Mouse (Mus musculus) cerebellum, postnatal 10 days (tissue): ENCODE data around the gene Cdsn.
A peak's percentile ranks its signal among the peaks of the same experiment; 100 is the strongest.

Experiments used
- DNase-seq, 2 experiments: peaks; one replicate each; pipeline ENCODE4 v3.0.0; 2021; ENCODE audit warnings: mixed read lengths in 2 of 2

The Cdsn gene

GRCm38 (mm10) chr17:35537421-35537820, 14.5 kb upstream of the Cdsn start:
- no peak for DNase-seq

GRCm38 (mm10) chr17:35538476-35538875, 13.5 kb upstream of the Cdsn start:
- DNase-seq = no peak

- DNase-seq = no peak
These were observed 12.4 kb upstream of the Cdsn start for GRCm38 (mm10) chr17:35539540-35539939.

GRCm38 (mm10) chr17:35542761-35543411, 9.0 kb upstream of the Cdsn start:
- no peak for DNase-seq

- DNase-seq = no peak
These were observed 8.5 kb upstream of the Cdsn start for GRCm38 (mm10) chr17:35543412-35543861.

- DNase-seq = no peak
These were observed 7.9 kb upstream of the Cdsn start for GRCm38 (mm10) chr17:35544001-35544400.

- peak; percentile 76 to 85 for DNase-seq
These were observed 7.2 kb upstream of the Cdsn start for GRCm38 (mm10) chr17:35544680-35545079.

GRCm38 (mm10) chr17:35547465-35547864, 4.5 kb upstream of the Cdsn start:
- no peak for DNase-seq

GRCm38 (mm10) chr17:35548636-35549035, 3.3 kb upstream of the Cdsn start:
- DNase-seq = no peak

- DNase-seq = peak; percentile 88 to 91
These were observed 2.3 kb upstream of the Cdsn start for GRCm38 (mm10) chr17:35549437-35550142.

GRCm38 (mm10) chr17:35550143-35550494, 1.8 kb upstream of the Cdsn start:
- DNase-seq = no peak

- no peak for DNase-seq
These were observed 1.1 kb upstream of the Cdsn start for GRCm38 (mm10) chr17:35550871-35551270.

GRCm38 (mm10) chr17:35554321-35554720, 2.4 kb downstream of the Cdsn start:
- no peak for DNase-seq

- no peak for DNase-seq
These were observed 3.0 kb downstream of the Cdsn start for GRCm38 (mm10) chr17:35554761-35555397.

- DNase-seq = no peak
These were observed 4.3 kb downstream of the Cdsn start for GRCm38 (mm10) chr17:35556186-35556765.

GRCm38 (mm10) chr17:35556812-35557211, 4.9 kb downstream of the Cdsn start:
- peak; percentile 72 to 78 for DNase-seq

- DNase-seq = no peak
These were observed 5.4 kb downstream of the Cdsn start for GRCm38 (mm10) chr17:35557351-35557750.

- no peak for DNase-seq
These were observed 6.3 kb downstream of the Cdsn start for GRCm38 (mm10) chr17:35558216-35558615.

- DNase-seq = no peak
These were observed 15.2 kb downstream of the Cdsn start, which contains the start of gene 2300002M23Rik for GRCm38 (mm10) chr17:35567150-35567549. 2300002M23Rik (plus strand) TSS chr17:35567450.

GRCm38 (mm10) chr17:35567767-35568166, 15.8 kb downstream of the Cdsn start:
- DNase-seq = no peak

GRCm38 (mm10) chr17:35569091-35569944, 17.4 kb downstream of the Cdsn start:
- DNase-seq = no peak

- no peak for DNase-seq
These were observed 18.9 kb downstream of the Cdsn start for GRCm38 (mm10) chr17:35570836-35571235.

- no peak for DNase-seq
These were observed 19.5 kb downstream of the Cdsn start for GRCm38 (mm10) chr17:35571477-35571876.
